Mouse (Mus musculus) midbrain, postnatal 0 days (tissue): Measurements from ENCODE around the gene Tfr2. TPM values are rescaled to one million over a fixed set of nuclear protein-coding genes. Genes with fewer than 3 reads are reported as not detected.

Experiments
- ATAC-seq: fragments of 200-750 bp; cut with Nextera tagmentation; 2 replicates; pipeline ENCODE4 v1.8.0; 2017; ENCODE audit warnings: moderate number of reproducible peaks, mild to moderate bottlenecking, moderate TSS enrichment, moderate library complexity; ENCODE audit not compliant: low FRiP score
- DNase-seq: peaks from one replicate; pipeline ENCODE4 v3.0.0-alpha.2; 2015; ENCODE audit warnings: low spot score
- H3K27ac ChIP-seq: fragments of 300-500 bp; sonication (generic); 2 replicates; pipeline ENCODE4 v1.5.1; 2014; ENCODE audit warnings: low read depth, mild to moderate bottlenecking, low read length, mixed read lengths
- H3K27me3 ChIP-seq: fragments of 300-500 bp; sonication (generic); 2 replicates; pipeline ENCODE4 v1.6.1; 2014; ENCODE audit warnings: low read length, control low read depth, mixed read lengths; ENCODE audit not compliant: insufficient read depth
- H3K36me3 ChIP-seq: fragments of 300-500 bp; sonication (generic); 2 replicates; pipeline ENCODE4 v1.6.1; 2014; ENCODE audit warnings: low read length, control low read depth, mixed read lengths; ENCODE audit not compliant: insufficient read depth
- H3K4me1 ChIP-seq: fragments of 300-500 bp; sonication (generic); 2 replicates; pipeline ENCODE4 v1.6.1; 2014; ENCODE audit warnings: mild to moderate bottlenecking, control low read depth, antibody characterized with exemption, low read length, mixed read lengths; ENCODE audit not compliant: insufficient read depth
- H3K4me2 ChIP-seq: fragments of 300-500 bp; sonication (generic); 2 replicates; pipeline ENCODE4 v1.6.1; 2014; ENCODE audit warnings: low read depth, mild to moderate bottlenecking, low read length, mixed read lengths; ENCODE audit not compliant: poor library complexity, severe bottlenecking
- H3K4me3 ChIP-seq: fragments of 300-500 bp; sonication (generic); 2 replicates; pipeline ENCODE4 v1.5.1; 2014; ENCODE audit warnings: low read depth, mild to moderate bottlenecking, low read length, moderate library complexity
- H3K9ac ChIP-seq: fragments of 300-500 bp; sonication (generic); replicated peaks from 2 replicates; pipeline ENCODE4 v1.6.1; 2014; ENCODE audit warnings: mild to moderate bottlenecking, low read length, moderate library complexity, mixed read lengths; ENCODE audit not compliant: poor library complexity, severe bottlenecking
- H3K9me3 ChIP-seq: fragments of 300-500 bp; sonication (generic); 2 replicates; pipeline ENCODE4 v1.6.1; 2016; ENCODE audit warnings: low read length, control low read depth
- CTCF ChIP-seq: IDR thresholded peaks from 2 replicates; pipeline ENCODE4 v1.5.1; 2016; ENCODE audit warnings: antibody characterized with exemption, mild to moderate bottlenecking
- WGBS: fragments of 180-500 bp; shearing (Covaris S2); extraction: QIAGEN DNeasy Blood & Tissue Kit; methylation state at CpG from one replicate; pipeline ENCODE4 v1.1.7; 2014; 5-methylcytosine and 5-hydroxymethylcytosine counted together
- polyA plus RNA-seq: library from polyadenylated mRNA; unstranded; fragments of >200 nt; fragmentation: Nextera tagmentation; extraction: Ambion mirVana; gene quantifications from 2 replicates; pipeline ENCODE4 v1.2.1, GENCODE M21; 2015
- total RNA-seq: library from RNA; depleted of rRNA; stranded (reverse); fragments of >200 nt; gene quantifications from 2 replicates; pipeline ENCODE4 v1.2.3, GENCODE M21; 2014

Gene Tfr2
- total and polyA plus RNA-seq, 2 experiments from 2014 or later = 21.7 to 29.6 TPM

DNA sequence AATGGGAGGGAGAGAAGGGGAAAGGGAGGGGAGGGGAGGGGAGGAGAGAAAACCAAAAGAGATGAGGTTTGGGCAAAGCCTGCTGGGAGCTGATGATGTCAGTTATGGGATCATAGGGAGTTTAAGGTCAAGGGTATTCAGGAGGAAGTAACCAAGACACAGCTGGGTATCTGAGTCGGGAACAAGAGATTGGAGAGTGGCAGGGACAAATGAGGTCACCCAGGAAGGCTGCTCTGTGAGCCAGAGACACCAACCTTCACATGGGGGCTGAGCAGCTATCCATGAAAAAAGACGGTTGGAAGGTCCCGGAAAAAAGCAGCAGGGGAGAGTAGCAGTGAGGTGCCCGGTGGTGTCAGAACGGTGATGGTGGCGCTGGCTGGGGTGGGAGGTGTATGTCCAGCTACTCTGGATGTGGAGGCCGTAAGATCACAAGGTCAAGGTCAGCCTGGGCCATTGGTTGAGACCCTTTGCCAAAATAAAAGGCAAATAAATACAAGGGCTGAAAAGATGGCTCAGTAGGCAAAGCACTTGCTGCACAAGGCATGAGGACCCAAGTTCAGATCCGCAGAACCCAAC lies 1.3 kb upstream of the Tfr2 start:
- WGBS = 86% methylated on average over 8 of the region's 8 CpGs
- peaks cover 31% of the 10 kb centered on the region for H3K36me3 ChIP-seq
- no peak overlapping the region for H3K4me3 ChIP-seq
- TF ChIP-seq CTCF = no peak
- DNase-seq (no peak), ATAC-seq (no peak)
- H3K9ac ChIP-seq = no peak overlapping the region
- no peak overlapping the region for H3K4me2 ChIP-seq
- no peaks in the 10 kb centered on the region for H3K4me1 ChIP-seq
- no peaks in the 10 kb centered on the region for H3K9me3 ChIP-seq
- H3K27me3 ChIP-seq = no peaks in the 10 kb centered on the region
- no peak overlapping the region for H3K27ac ChIP-seq

- no peak overlapping the region for H3K27ac ChIP-seq
- H3K4me1 ChIP-seq = no peaks in the 10 kb centered on the region
- peaks cover 29% of the 10 kb centered on the region for H3K36me3 ChIP-seq
- H3K9ac ChIP-seq = no peak overlapping the region
- no peaks in the 10 kb centered on the region for H3K27me3 ChIP-seq
- DNase-seq (no peak), ATAC-seq (no peak)
- no peaks in the 10 kb centered on the region for H3K9me3 ChIP-seq
- WGBS = 81% methylated on average over 12 of the region's 12 CpGs
- H3K4me3 ChIP-seq = no peak overlapping the region
- no peak for TF ChIP-seq CTCF
- H3K4me2 ChIP-seq = no peak overlapping the region
Measured at GRCm38 (mm10) chr5:137569031-137569430, 609 bp upstream of the Tfr2 start.

GRCm38 (mm10) chr5:137570181-137570580 lies 541 bp downstream of the Tfr2 start:
- Histone ChIP-seq H3K4me2 (no peak overlapping the region), H3K36me3 (peaks cover 21% of the 10 kb centered on the region), H3K4me1 (no peaks in the 10 kb centered on the region), H3K4me3 (no peak overlapping the region), H3K27ac (no peak overlapping the region), H3K27me3 (no peaks in the 10 kb centered on the region), H3K9ac (no peak overlapping the region), H3K9me3 (no peaks in the 10 kb centered on the region)
- ATAC-seq (no peak), DNase-seq (no peak)
- TF ChIP-seq CTCF = no peak
- WGBS = 47% methylated on average over 7 of the region's 7 CpGs

- DNase-seq = no peak
- H3K4me3 ChIP-seq = no peak overlapping the region
- H3K27ac ChIP-seq = no peak overlapping the region
- no peaks in the 10 kb centered on the region for H3K27me3 ChIP-seq
- no peaks in the 10 kb centered on the region for H3K9me3 ChIP-seq
- H3K4me2 ChIP-seq = no peak overlapping the region
- H3K4me1 ChIP-seq = no peaks in the 10 kb centered on the region
- TF ChIP-seq CTCF = no peak
- 87% methylated on average over 17 of the region's 17 CpGs for WGBS
- H3K36me3 ChIP-seq = peaks cover 15% of the 10 kb centered on the region
- no peak overlapping the region for H3K9ac ChIP-seq
- peak; percentile 36; the same call in 1 of the 2 replicates for ATAC-seq
Measured at GRCm38 (mm10) chr5:137570691-137571586, 1.3 kb downstream of the Tfr2 start.

DNA sequence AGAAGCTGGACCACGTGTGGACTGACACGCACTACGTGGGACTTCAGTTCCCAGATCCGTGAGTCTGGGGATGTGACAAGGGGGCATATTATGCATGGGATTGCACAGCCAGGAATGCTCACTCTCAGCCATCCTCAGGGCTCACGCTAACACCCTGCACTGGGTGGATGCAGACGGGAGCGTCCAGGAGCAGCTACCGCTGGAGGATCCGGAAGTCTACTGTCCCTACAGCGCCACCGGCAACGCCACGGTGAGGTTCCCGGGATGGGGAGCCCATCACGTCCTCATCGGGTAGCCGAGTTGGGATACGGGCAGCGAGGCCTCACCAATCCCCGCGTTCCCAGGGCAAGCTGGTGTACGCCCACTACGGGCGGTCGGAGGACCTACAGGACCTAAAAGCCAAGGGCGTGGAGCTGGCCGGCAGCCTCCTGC lies 4.8 kb downstream of the Tfr2 start:
- DNase-seq = peak; percentile 38
- ATAC-seq = peak; percentile 44
- Histone ChIP-seq H3K27ac (0 out of 2 replicates have a peak overlapping the region, but pooled peaks have one; percentile 3), H3K9ac (peak overlapping the region; percentile 39; the same call in 1 of the 2 replicates), H3K27me3 (no peaks in the 10 kb centered on the region), H3K36me3 (no peaks in the 10 kb centered on the region), H3K4me3 (peak overlapping the region; percentile 29), H3K4me2 (peak overlapping the region; percentile 49), H3K9me3 (no peaks in the 10 kb centered on the region), H3K4me1 (no peaks in the 10 kb centered on the region)
- 11% methylated on average over 27 of the region's 27 CpGs for WGBS
- TF ChIP-seq CTCF = peak; percentile 51

GRCm38 (mm10) chr5:137580246-137580645 lies 10.6 kb downstream of the Tfr2 start:
- 82% methylated on average over 6 of the region's 6 CpGs for WGBS
- Histone ChIP-seq H3K9me3 (no peaks in the 10 kb centered on the region), H3K4me1 (no peaks in the 10 kb centered on the region), H3K27me3 (no peaks in the 10 kb centered on the region), H3K9ac (no peak overlapping the region), H3K36me3 (no peaks in the 10 kb centered on the region), H3K4me3 (no peak overlapping the region), H3K27ac (no peak overlapping the region), H3K4me2 (no peak overlapping the region)
- DNase-seq = no peak
- no peak for ATAC-seq
- TF ChIP-seq CTCF = no peak
